In the genomic region with DNA sequence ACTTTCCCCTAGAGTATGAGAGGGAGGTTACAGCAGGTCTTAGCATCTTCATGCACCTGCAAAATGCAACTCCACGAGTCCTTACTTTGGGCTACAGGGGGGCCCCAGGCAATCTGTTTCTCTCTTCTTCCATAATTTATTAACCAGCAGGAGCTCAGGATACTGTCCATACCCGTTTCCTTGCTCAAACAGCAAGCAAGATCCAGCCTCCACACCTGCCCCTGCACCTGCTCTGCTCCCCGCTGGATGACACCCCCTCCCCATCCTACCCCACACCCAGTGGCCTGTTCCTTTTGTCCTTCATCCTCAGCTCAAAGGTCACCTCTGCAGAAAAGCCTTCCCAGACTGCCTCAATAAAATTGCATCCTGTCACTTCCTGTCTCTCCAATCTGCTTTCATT, we compare ENCODE assay signal across 23 mouse cellular contexts.
"Had no signal": no experiment of that assay in that cellular context is flagged by ENCODE, and none has a peak within 500 bp of the region (broad histone marks: within the 10 kb centered on the region; RNA-seq: fewer than 3 reads in every experiment).

No protein-coding gene starts in this region.

- H3K36me3 ChIP-seq: limb, embryonic 12.5 days; limb, embryonic 15.5 days; midbrain, embryonic 10.5 days; midbrain, embryonic 13.5 days; neural tube, embryonic 13.5 days; stomach, embryonic 15.5 days had no signal

- H3K9ac ChIP-seq: limb, embryonic 12.5 days; limb, embryonic 15.5 days; liver, embryonic 14.5 days; liver, postnatal 0 days; lung, embryonic 14.5 days; midbrain, embryonic 13.5 days; neural tube, embryonic 13.5 days; stomach, embryonic 15.5 days had no signal

- H3K4me3 ChIP-seq: left cerebral cortex, adult 2 months; limb, embryonic 12.5 days; limb, embryonic 15.5 days; megakaryocyte, embryonic 14.5 days; midbrain, embryonic 10.5 days; midbrain, embryonic 13.5 days; myocyte; neural tube, embryonic 13.5 days; stomach, embryonic 15.5 days had no signal

- H3K9me3 ChIP-seq: limb, embryonic 12.5 days; limb, embryonic 15.5 days; midbrain, embryonic 10.5 days; midbrain, embryonic 13.5 days; stomach, embryonic 15.5 days had no signal

- H3K4me2 ChIP-seq: limb, embryonic 12.5 days; limb, embryonic 15.5 days; liver, embryonic 11.5 days; lung, embryonic 14.5 days; midbrain, embryonic 13.5 days; neural tube, embryonic 13.5 days; stomach, embryonic 15.5 days had no signal

- H3K27me3 ChIP-seq: stomach, embryonic 15.5 days had no signal

- H3K27ac ChIP-seq: left cerebral cortex, adult 2 months; limb, embryonic 12.5 days; limb, embryonic 15.5 days; liver, embryonic 14.5 days; midbrain, embryonic 10.5 days; midbrain, embryonic 13.5 days; neural tube, embryonic 13.5 days; stomach, embryonic 15.5 days had no signal

- DNase-seq: kidney, adult 9 months; kidney, postnatal 14 days; layer of hippocampus, postnatal 36 days; left cerebral cortex, postnatal 4 days; liver, postnatal 0 days; lung, embryonic 14.5 days; right cerebral cortex, postnatal 25 days; spleen, adult 18-20 months; thymus, adult 18-20 months; thymus, postnatal 36 days had no signal

- H3K4me1 ChIP-seq: megakaryocyte, embryonic 14.5 days had no signal

- ATAC-seq: liver, postnatal 0 days; lung, postnatal 0 days; midbrain, embryonic 13.5 days; midbrain, embryonic 16.5 days had no signal
